Mouse (Mus musculus): ENCODE data around the gene Prkn.

Prkn gene

GRCm38 (mm10) chr17:11919581-11919980 lies 1079.4 kb downstream of the Prkn start:
- DNase-seq (ENCODE audit: low read depth): no peak

- DNase-seq (ENCODE audit: low read depth): no peak
These were observed 1080.8 kb downstream of the Prkn start for GRCm38 (mm10) chr17:11921026-11921425.

GRCm38 (mm10) chr17:11923989-11924388 lies 1083.8 kb downstream of the Prkn start:
- DNase-seq (ENCODE audit: low read depth): no peak

- DNase-seq (ENCODE audit: low read depth): no peak
These were observed 1086.7 kb downstream of the Prkn start for GRCm38 (mm10) chr17:11926865-11927386.

GRCm38 (mm10) chr17:11931641-11932040 lies 1091.5 kb downstream of the Prkn start:
- no peak for DNase-seq (ENCODE audit: low read depth)

- DNase-seq (ENCODE audit: low read depth): no peak
These were observed 1093.6 kb downstream of the Prkn start for GRCm38 (mm10) chr17:11933737-11934136.

GRCm38 (mm10) chr17:11947436-11947835 lies 1107.3 kb downstream of the Prkn start:
- DNase-seq (ENCODE audit: low read depth): no peak

- no peak for DNase-seq (ENCODE audit: low read depth)
These were observed 1109.5 kb downstream of the Prkn start for GRCm38 (mm10) chr17:11949551-11950197.

- DNase-seq (ENCODE audit: low read depth): no peak
These were observed 1110.0 kb downstream of the Prkn start for GRCm38 (mm10) chr17:11950198-11950594.

- DNase-seq (ENCODE audit: low read depth): peak; percentile 13
These were observed 1115.1 kb downstream of the Prkn start for GRCm38 (mm10) chr17:11955317-11955716.

- DNase-seq (ENCODE audit: low read depth): no peak
These were observed 1120.3 kb downstream of the Prkn start for GRCm38 (mm10) chr17:11960492-11960891.

- no peak for DNase-seq (ENCODE audit: low read depth)
These were observed 1122.6 kb downstream of the Prkn start for GRCm38 (mm10) chr17:11962808-11963207.

- DNase-seq (ENCODE audit: low read depth): no peak
These were observed 1130.0 kb downstream of the Prkn start for GRCm38 (mm10) chr17:11970160-11970559.

- DNase-seq (ENCODE audit: low read depth): peak; percentile 12
These were observed 1132.4 kb downstream of the Prkn start for GRCm38 (mm10) chr17:11972550-11972949.

- no peak for DNase-seq (ENCODE audit: low read depth)
These were observed 1133.0 kb downstream of the Prkn start for GRCm38 (mm10) chr17:11972969-11973787.

- no peak for DNase-seq (ENCODE audit: low read depth)
These were observed 1135.0 kb downstream of the Prkn start for GRCm38 (mm10) chr17:11975062-11975607.

GRCm38 (mm10) chr17:11978260-11978821 lies 1138.2 kb downstream of the Prkn start:
- no peak for DNase-seq (ENCODE audit: low read depth)

GRCm38 (mm10) chr17:11981666-11982065 lies 1141.5 kb downstream of the Prkn start:
- no peak for DNase-seq (ENCODE audit: low read depth)

GRCm38 (mm10) chr17:11988110-11988837 lies 1148.1 kb downstream of the Prkn start:
- DNase-seq (ENCODE audit: low read depth): no peak

GRCm38 (mm10) chr17:11989296-11989695 lies 1149.1 kb downstream of the Prkn start:
- no peak for DNase-seq (ENCODE audit: low read depth)

GRCm38 (mm10) chr17:11990386-11991087 lies 1150.4 kb downstream of the Prkn start:
- no peak for DNase-seq (ENCODE audit: low read depth)
